Mouse (Mus musculus) right cerebral cortex, adult 18-20 months (tissue): ENCODE results near the gene Gm17657.

Source experiments
- DNase-seq: peaks from one replicate; pipeline ENCODE4 v3.0.0; 2022; ENCODE audit warnings: mixed read lengths

Gene Gm17657

DNA sequence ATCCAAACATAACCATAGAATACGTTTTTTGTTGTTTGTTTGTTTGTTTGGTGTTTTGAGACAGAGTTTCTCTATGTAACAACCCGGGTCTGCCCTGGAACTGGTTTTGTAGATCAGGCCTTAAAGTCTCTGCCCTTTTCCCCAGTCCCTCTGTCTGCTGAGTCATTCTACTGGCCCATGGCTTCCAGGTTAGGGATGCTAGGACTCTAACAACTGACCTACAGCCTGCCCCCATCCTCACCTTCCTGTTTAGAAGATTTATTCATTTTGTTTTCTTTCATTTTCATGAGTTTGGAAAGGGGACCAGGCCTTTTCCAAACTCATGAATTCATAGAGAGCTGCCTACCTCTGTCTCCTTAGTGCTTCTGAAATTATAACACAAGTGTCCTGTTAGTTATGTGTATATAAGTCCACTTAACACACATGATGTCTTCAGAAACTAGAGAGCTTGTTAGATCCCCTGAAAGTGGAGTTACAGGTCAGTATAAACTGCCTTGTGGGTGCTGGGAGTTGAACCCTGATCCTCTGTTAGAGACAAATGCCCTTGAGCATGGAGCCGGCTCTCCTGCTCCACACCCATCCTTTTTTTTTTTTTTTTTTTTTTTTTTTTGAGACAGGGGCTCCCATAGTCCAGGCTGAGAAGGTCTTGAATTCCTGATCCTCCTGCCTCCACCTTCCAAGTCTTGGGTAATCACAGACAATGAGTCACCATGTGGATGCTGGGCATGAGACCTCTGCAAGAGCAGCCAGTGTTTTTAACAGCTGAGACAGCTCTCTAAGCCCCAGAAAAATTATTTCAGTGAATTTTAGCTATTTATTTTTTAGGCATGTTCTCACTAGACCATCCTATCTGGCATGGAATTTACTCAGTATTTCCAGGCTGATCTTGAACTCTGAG, 63.9 kb downstream of the Gm17657 start:
- DNase-seq: no peak

DNA sequence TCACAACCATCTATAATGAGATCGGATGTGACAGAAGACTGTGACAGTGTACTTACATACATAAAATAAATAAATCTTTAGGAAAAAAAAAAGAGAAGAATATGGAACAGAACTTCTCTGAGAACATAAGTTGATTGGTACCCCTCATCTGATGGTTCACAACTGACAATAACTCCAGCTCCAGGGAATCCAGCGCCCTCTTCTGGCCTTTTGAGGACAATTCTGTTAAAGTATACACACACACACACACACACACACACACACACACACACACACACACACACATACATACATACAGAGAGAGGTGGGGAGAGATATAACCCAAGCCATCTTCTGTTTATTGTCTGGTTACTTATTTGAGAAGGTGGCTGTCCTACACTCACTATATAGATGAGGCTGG, 65.0 kb downstream of the Gm17657 start:
- DNase-seq: no peak

DNA sequence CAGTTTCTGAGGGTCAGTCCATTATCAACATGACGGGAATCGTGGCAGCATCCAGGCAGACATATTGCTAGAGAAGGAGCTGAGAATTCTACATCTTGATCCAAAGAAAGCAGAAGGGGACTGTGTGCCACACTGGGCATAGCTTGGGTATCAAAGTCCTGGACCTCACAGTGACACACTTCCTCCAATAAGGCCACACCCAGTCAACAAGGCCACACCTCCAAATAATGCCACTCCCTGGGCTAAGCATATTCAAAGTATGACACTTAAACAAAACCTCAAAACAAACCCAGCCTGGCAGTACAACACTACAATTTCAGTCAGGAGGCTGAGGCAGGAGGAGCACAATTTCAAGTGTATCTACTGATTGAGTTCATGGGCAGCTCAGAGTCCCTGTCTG, 66.2 kb downstream of the Gm17657 start:
- DNase-seq: no peak

DNA sequence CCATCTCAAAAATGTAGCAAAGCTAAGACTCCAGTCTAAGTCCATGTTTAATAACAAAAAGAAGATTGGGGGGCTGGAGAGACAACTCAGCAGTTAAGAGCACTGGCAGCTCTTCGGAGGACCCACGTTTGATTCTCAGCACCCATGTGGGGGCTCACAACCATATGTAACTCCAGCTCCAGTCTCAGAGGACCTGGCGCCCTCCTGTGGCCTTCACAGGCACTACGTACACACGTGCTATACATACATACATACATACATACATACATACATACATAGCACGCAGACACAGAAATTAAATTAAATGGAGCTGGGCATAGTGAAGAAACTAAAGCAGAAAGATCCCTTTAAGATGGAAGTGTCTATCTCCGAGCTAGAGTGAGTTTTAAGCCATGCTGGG, 66.8 kb downstream of the Gm17657 start:
- no peak for DNase-seq

DNA sequence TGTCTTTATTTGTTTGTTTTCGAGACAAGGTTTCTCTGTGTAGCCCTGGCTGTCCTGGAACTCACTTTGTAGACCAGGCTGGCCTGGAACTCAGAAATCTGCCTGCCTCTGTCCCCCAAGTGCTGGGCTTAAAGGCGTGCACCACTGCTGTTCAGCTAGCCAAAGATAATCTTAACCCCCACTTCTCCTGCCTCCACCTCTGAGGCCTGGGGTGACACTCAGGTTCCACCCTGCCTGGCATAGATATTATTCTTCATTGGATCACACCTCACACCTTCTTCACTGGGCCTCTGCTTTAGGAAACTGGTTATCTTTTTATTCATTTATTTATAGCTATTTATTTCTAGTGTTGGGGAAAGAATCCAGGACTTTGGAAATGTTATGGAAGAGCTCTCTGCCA, 69.2 kb downstream of the Gm17657 start:
- no peak for DNase-seq

DNA sequence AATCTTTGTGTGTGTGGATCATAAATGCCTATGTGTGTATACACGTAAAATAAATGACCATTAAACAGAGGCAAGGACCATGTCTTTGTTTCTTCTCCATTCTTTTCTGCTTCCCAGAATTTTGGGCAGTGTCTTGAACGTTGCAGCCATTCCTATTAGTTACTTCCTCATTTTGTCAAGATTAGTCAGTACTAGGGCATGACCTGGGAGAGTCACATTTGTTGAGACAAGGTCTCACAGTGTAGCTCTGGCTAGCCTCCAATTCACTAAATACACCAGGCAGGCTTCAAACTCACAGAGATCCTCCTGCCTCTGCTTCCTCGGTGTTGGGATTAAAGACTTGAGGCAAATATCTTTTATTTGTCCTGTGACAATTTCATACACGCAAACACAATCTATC, 71.2 kb downstream of the Gm17657 start:
- no peak for DNase-seq

DNA sequence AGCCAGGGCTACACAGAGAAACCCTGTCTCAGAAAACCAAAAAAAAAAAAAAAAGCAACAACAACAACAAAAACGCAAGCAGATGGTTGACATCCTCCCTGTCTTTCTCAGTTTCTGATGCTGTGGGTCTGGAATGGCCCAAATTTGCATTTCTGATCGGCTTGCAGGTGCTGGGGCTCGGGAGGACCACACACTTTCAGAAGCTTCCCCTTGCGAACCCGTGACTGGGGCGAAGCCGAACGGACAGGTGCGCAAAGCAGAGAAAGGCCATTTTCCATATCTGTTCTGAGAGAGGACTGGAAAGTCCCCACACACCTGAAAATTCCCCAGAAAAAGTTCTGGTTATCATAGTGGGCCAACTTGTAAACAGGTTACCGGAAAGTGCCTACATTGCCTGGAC, 72.1 kb downstream of the Gm17657 start:
- no peak for DNase-seq

DNA sequence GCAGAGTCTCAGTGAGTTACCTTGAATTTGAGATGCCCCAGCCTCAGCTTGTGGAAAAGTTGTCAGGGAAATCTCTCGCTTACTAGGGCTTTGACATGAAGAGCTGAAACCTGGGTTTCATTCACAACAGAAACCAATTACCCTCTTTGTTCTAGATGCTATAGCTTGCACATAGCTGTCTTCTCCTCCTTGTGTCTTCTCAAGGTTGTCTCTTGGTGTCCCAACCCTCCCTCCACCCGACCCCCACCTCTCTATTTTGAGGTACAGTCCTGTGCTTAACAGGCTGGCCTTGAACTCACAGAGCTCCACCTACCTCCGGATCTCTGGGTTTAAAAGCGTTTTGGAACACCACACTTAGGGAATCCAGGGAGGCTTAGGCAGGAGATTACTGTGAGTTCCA, 73.0 kb downstream of the Gm17657 start:
- no peak for DNase-seq

DNA sequence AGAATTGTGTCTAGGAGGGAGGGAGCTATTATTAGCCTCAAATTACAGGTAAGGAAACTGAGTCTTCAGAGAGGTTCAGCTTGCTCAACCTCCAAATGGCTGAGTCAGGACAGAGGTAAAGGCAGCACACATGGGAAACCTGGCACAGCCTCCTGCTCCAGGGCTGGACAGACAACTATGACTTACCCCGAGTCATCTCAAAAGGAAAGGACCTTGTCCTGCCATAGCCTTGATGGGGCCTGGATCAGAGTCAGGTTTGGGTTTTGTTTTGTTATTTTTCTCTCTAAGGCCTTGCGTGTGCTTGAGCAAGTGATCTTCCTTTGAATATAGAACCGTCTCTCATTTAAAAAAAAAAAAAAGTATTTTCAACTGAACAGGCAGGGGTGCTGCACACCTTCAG, 74.3 kb downstream of the Gm17657 start:
- no peak for DNase-seq

DNA sequence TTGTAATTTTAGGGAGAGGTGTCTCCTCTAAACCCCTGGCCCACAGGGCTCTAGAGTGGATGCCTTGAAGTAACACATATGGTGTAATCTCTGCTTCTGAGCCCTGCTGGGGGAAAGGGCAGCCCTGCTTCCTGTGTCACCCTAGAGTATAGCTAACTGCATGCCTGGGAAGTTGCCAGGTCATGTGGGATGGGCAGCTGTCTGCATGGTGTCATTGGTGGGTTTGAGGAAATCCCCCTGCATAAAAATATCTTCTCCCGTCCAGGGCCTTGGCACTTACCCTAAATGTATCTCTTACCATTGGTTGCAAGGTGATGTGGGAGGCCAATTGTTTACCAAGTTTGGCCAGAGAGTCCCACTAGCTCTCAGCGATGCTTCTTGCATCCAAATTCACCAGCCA, 75.4 kb downstream of the Gm17657 start:
- no peak for DNase-seq

DNA sequence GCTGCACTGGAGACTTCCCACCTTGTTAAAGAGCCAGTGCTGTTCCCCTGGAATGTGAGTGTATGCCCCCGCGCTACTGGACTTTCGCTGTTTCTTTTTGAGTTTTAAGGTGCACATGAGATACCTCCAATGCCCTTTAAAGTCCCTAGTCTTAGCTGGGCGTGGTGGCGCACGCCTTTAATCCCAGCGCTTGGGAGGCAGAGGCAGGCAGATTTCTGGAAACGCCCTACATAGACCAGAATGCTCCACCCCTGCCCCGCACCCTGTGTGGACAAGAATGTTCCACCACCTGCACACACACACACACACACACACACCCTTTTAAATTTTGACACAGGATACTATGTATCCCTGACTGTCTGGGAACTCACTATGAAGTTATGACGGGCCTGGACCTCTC, 76.0 kb downstream of the Gm17657 start:
- DNase-seq: no peak
